ENCODE assay signal across 17 mouse cellular contexts in genomic region chr1:17449291-17449690, GRCm38 (mm10).
DNase-seq lines count a peak whose midpoint lies in the region; ATAC-seq lines count a peak whose summit lies in the region.
"Had no signal": no experiment of that assay in that cellular context is flagged by ENCODE, and none has a peak within 500 bp of the region (broad histone marks: within the 10 kb centered on the region; RNA-seq: fewer than 3 reads in every experiment).

No protein-coding gene starts in this region.

- WGBS in heart, embryonic 12.5 days, result 85% methylated on average over 1 of the region's 1 CpGs
- 89% methylated on average over 1 of the region's 1 CpGs for WGBS in kidney, embryonic 15.5 days
- WGBS in liver, embryonic 11.5 days, result 61% methylated on average over 1 of the region's 1 CpGs

- H3K4me2 ChIP-seq in heart, embryonic 12.5 days, result no peak overlapping the region
- H3K4me2 ChIP-seq in kidney, embryonic 15.5 days, result no peak overlapping the region
- H3K4me2 ChIP-seq in liver, embryonic 11.5 days, result no peak overlapping the region
- H3K4me2 ChIP-seq: liver, embryonic 13.5 days; neural tube, embryonic 13.5 days had no signal

- no peak overlapping the region for H3K4me3 ChIP-seq in heart, embryonic 12.5 days
- no peak overlapping the region for H3K4me3 ChIP-seq in kidney, embryonic 15.5 days (replicated peaks)
- no peak overlapping the region for H3K4me3 ChIP-seq in liver, embryonic 11.5 days (ENCODE audit: low read depth, low read length)
- H3K4me3 ChIP-seq: limb, embryonic 10.5 days; liver, embryonic 13.5 days; megakaryocyte, embryonic 14.5 days; neural tube, embryonic 13.5 days had no signal

- no peak for ATAC-seq in heart, embryonic 12.5 days (ENCODE audit: insufficient number of reproducible peaks, low FRiP score)
- ATAC-seq in kidney, embryonic 15.5 days (replicated peaks; ENCODE audit: low FRiP score), result no peak
- no peak for ATAC-seq in liver, embryonic 11.5 days (replicated peaks; ENCODE audit: low FRiP score)
- ATAC-seq: activated CD4-positive, CD25-positive, alpha-beta regulatory T cell, adult 4 months; forebrain, embryonic 16.5 days had no signal

- H3K27ac ChIP-seq in heart, embryonic 12.5 days (ENCODE audit: poor library complexity, severe bottlenecking), result no peak overlapping the region
- H3K27ac ChIP-seq in kidney, embryonic 15.5 days, result peak overlapping the region; percentile 56; the same call in 1 of the 2 replicates
- no peak overlapping the region for H3K27ac ChIP-seq in liver, embryonic 11.5 days (ENCODE audit: low read depth, low read length)
- H3K27ac ChIP-seq: limb, embryonic 10.5 days; liver, embryonic 13.5 days; neural tube, embryonic 13.5 days had no signal

- H3K4me1 ChIP-seq in heart, embryonic 12.5 days (replicated peaks), result 0 out of 2 replicates have a peak, but pooled peaks cover 2% of the 10 kb centered on the region
- peaks cover 8% of the 10 kb centered on the region; the same call in 1 of the 2 replicates for H3K4me1 ChIP-seq in kidney, embryonic 15.5 days
- H3K4me1 ChIP-seq in liver, embryonic 11.5 days (replicated peaks; ENCODE audit: control insufficient read depth, insufficient read depth, low read length), result no peaks in the 10 kb centered on the region
- H3K4me1 ChIP-seq: limb, embryonic 10.5 days; liver, embryonic 13.5 days; megakaryocyte, embryonic 14.5 days; neural tube, embryonic 13.5 days had no signal

- no peaks in the 10 kb centered on the region for H3K36me3 ChIP-seq in heart, embryonic 12.5 days
- no peaks in the 10 kb centered on the region for H3K36me3 ChIP-seq in kidney, embryonic 15.5 days
- H3K36me3 ChIP-seq in liver, embryonic 11.5 days (ENCODE audit: control insufficient read depth, insufficient read depth, low read length), result no peaks in the 10 kb centered on the region
- H3K36me3 ChIP-seq: limb, embryonic 10.5 days; liver, embryonic 13.5 days; neural tube, embryonic 13.5 days had no signal

- DNase-seq in heart, adult 18-20 months, result peak; percentile 22 to 40
- DNase-seq in kidney, postnatal 10 days, result no peak
- peak; percentile 11 for DNase-seq in brain, adult 2 months (ENCODE audit: low read depth, low spot score)
- DNase-seq in skeletal muscle tissue, adult 2 months (ENCODE audit: low read depth, low spot score), result peak; percentile 34
- DNase-seq in liver, embryonic 11.5 days (ENCODE audit: low spot score), result no peak
- DNase-seq: gastrocnemius, postnatal 25 days; layer of hippocampus, postnatal 36 days; liver, embryonic 13.5 days; right cerebral cortex, postnatal 25 days; thymus, adult 18-20 months had no signal

- no peak overlapping the region for H3K9ac ChIP-seq in heart, embryonic 12.5 days
- no peak overlapping the region for H3K9ac ChIP-seq in kidney, embryonic 15.5 days
- H3K9ac ChIP-seq in liver, embryonic 11.5 days (ENCODE audit: low read depth, low read length), result no peak overlapping the region
- H3K9ac ChIP-seq: liver, embryonic 13.5 days; neural tube, embryonic 13.5 days had no signal

- H3K9me3 ChIP-seq in heart, embryonic 12.5 days (replicated peaks), result no peaks in the 10 kb centered on the region
- no peaks in the 10 kb centered on the region for H3K9me3 ChIP-seq in kidney, embryonic 15.5 days (replicated peaks)
- H3K9me3 ChIP-seq in liver, embryonic 11.5 days (ENCODE audit: control insufficient read depth, low read length), result no peaks in the 10 kb centered on the region
- H3K9me3 ChIP-seq: limb, embryonic 10.5 days; liver, embryonic 13.5 days; neural tube, embryonic 13.5 days had no signal

- no peaks in the 10 kb centered on the region for H3K27me3 ChIP-seq in heart, embryonic 12.5 days (replicated peaks)
- H3K27me3 ChIP-seq in kidney, embryonic 15.5 days, result no peaks in the 10 kb centered on the region
- no peaks in the 10 kb centered on the region for H3K27me3 ChIP-seq in liver, embryonic 11.5 days (replicated peaks; ENCODE audit: control insufficient read depth, insufficient read depth, low read length)
- H3K27me3 ChIP-seq: liver, embryonic 13.5 days; megakaryocyte, embryonic 14.5 days; neural tube, embryonic 13.5 days had no signal

Comparison
In these comparisons a context has a peak if more than half of its experiments do, and no peak if none do; other contexts are left out.
1. DNase-seq: peak in heart, adult 18-20 months (2 of 2), brain, adult 2 months (single experiment) and skeletal muscle tissue, adult 2 months (single experiment); none in kidney, postnatal 10 days (single experiment) and liver, embryonic 11.5 days (single experiment).